Mouse (Mus musculus): ENCODE measurements around the gene Cep95.

Gene Cep95

GRCm38 (mm10) chr11:106815331-106815730 is 26.3 kb downstream of the Cep95 start:
- DNase-seq, result no peak

- DNase-seq, result no peak
Observed at GRCm38 (mm10) chr11:106815761-106816160, 26.7 kb downstream of the Cep95 start.

- peak in 1 of 2 experiments; percentile 42 for DNase-seq
Observed at GRCm38 (mm10) chr11:106816316-106816715, 27.3 kb downstream of the Cep95 start.

- no peak for DNase-seq
Observed at GRCm38 (mm10) chr11:106817156-106817555, 28.1 kb downstream of the Cep95 start.

- DNase-seq, result no peak
Observed at GRCm38 (mm10) chr11:106817808-106818207, 28.8 kb downstream of the Cep95 start.

- no peak for DNase-seq
Observed at GRCm38 (mm10) chr11:106818341-106818740, 29.3 kb downstream of the Cep95 start.

GRCm38 (mm10) chr11:106819595-106819994 is 30.5 kb downstream of the Cep95 start:
- DNase-seq, result no peak

GRCm38 (mm10) chr11:106820252-106820651 is 31.2 kb downstream of the Cep95 start:
- no peak for DNase-seq

GRCm38 (mm10) chr11:106820972-106821371 is 31.9 kb downstream of the Cep95 start:
- peak; percentile 72 to 74 for DNase-seq

GRCm38 (mm10) chr11:106821397-106821796 is 32.3 kb downstream of the Cep95 start:
- DNase-seq, result no peak

- no peak for DNase-seq
Observed at GRCm38 (mm10) chr11:106822491-106822890, 33.4 kb downstream of the Cep95 start.

- no peak for DNase-seq
Observed at GRCm38 (mm10) chr11:106822911-106823310, 33.9 kb downstream of the Cep95 start.

- DNase-seq, result no peak
Observed at GRCm38 (mm10) chr11:106823741-106824140, 34.7 kb downstream of the Cep95 start.

- no peak for DNase-seq
Observed at GRCm38 (mm10) chr11:106824403-106824802, 35.4 kb downstream of the Cep95 start.

GRCm38 (mm10) chr11:106828079-106828478 is 39.0 kb downstream of the Cep95 start:
- no peak for DNase-seq

GRCm38 (mm10) chr11:106842002-106842401 is 53.0 kb downstream of the Cep95 start:
- DNase-seq, result no peak

- DNase-seq, result no peak
Observed at GRCm38 (mm10) chr11:106851438-106851837, 62.4 kb downstream of the Cep95 start.
